Mouse (Mus musculus) CH12.LX (cell line): ENCODE measurements around the gene Rpl31.

ENCODE experiments used
- CHD2 ChIP-seq: IDR thresholded peaks from 2 replicates; pipeline ENCODE4 v1.6.1; 2011; ENCODE audit warnings: low read length, improper control_type of control experiment
- CTCF ChIP-seq, 2 experiments: IDR thresholded peaks in 1 of 2; conservative IDR thresholded peaks in 1 of 2; 2 replicates each; pipeline ENCODE4 v1.5.1; 2011 to 2012; ENCODE audit warnings: low read depth in 2 of 2, low read length in 2 of 2, improper control_type of control experiment in 1 of 2, inconsistent platforms in 1 of 2, mild to moderate bottlenecking in 1 of 2, moderate library complexity in 1 of 2
- E2F4 ChIP-seq: IDR thresholded peaks from 2 replicates; pipeline ENCODE4 v1.6.1; 2011; ENCODE audit warnings: low read depth, low read length, improper control_type of control experiment; ENCODE audit not compliant: insufficient replicate concordance
- EP300 ChIP-seq: IDR thresholded peaks from 2 replicates; pipeline ENCODE4 v1.6.1; 2011; ENCODE audit warnings: low read length, improper control_type of control experiment
- MAX ChIP-seq: IDR thresholded peaks from 2 replicates; pipeline ENCODE4 v1.6.1; 2011; ENCODE audit warnings: low read length, improper control_type of control experiment
- POLR2A ChIP-seq: IDR thresholded peaks from 2 replicates; pipeline ENCODE4 v1.6.1; 2011; ENCODE audit warnings: low read depth, mild to moderate bottlenecking, improper control_type of control experiment, low read length
- SIN3A ChIP-seq: IDR thresholded peaks from 2 replicates; pipeline ENCODE4 v1.6.1; 2012; ENCODE audit warnings: low read length, improper control_type of control experiment, inconsistent platforms
- USF1 ChIP-seq: IDR thresholded peaks from 2 replicates; pipeline ENCODE4 v1.6.1; 2014; ENCODE audit warnings: low read depth, mild to moderate bottlenecking, inconsistent platforms, low read length, improper control_type of control experiment
- ZC3H11A ChIP-seq: IDR thresholded peaks from 2 replicates; pipeline ENCODE4 v1.6.1; 2012; ENCODE audit warnings: low read depth, mild to moderate bottlenecking, inconsistent platforms, low read length, improper control_type of control experiment

GRCm38 (mm10) chr1:39330857-39331594 is 36.6 kb upstream of the Rpl31 start:
- no peak for TF ChIP-seq CTCF (conservative IDR thresholded peaks at IDR 0.05 in 1 of 2, IDR thresholded peaks at IDR 0.05 in 1 of 2; ENCODE audit: low read depth in 2 of 2, low read length in 2 of 2)
- TF ChIP-seq E2F4 = no peak
- TF ChIP-seq MAX = no peak
- no peak for TF ChIP-seq CHD2
- no peak for TF ChIP-seq SIN3A
- TF ChIP-seq POLR2A = no peak
- TF ChIP-seq ZC3H11A = no peak
- TF ChIP-seq EP300 = no peak
- TF ChIP-seq USF1 = no peak
